Mouse (Mus musculus) heart, postnatal 0 days (tissue): ENCODE measurements around the gene Rmnd5b.
A peak's percentile ranks its signal among the peaks of the same experiment; 100 is the strongest.

Experiments
- CTCF ChIP-seq: IDR thresholded peaks from 2 replicates; pipeline ENCODE4 v1.5.1; 2016; ENCODE audit warnings: antibody characterized with exemption, control low read depth, low read depth
- EP300 ChIP-seq: IDR thresholded peaks from 2 replicates; pipeline ENCODE4 v1.6.1; 2016; ENCODE audit warnings: antibody characterized with exemption, low read depth

DNA sequence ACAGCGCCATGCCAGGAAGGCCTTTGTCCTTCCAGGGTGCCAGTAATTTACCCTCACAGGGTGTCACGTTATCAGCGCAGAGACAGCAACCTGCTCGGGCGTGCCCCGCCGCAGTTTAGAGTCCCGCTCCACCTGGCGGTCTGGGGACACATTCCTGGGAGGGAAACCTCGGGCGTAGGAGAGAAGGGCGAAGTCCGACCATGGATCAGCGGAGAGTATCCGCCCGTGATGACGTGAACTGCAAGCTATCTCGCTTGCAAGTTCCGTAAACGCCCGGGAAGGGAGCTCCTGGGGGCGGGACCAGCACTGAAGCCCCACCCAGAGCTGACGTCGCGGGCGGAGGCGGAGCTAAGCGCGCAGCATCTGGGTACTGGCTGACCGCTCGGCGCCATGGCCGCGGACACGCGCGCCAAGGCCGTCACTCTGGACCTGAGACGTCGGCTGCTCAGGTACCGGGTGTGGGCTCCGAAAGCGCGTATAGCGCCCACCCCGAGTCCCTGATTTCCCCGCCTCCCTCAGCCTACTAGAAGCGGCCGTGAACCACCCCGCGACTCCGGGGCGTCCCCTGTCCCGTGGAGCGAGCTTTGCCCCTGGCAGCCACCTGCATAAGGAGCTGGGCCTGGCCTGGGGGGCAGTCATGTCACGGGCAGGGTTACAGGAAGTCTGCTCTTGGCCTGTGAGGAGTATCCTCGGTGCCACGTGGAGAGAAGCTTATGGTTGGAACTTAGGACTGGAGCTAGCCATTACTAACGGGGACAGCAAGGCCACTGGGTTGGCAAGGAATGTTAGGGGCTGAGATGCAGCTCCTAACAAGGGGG lies 51.1 kb downstream of the Rmnd5b start, which contains the start of gene Phykpl:
- TF ChIP-seq CTCF, result peak; percentile 37
- TF ChIP-seq EP300, result peak; percentile 38; the same call in 1 of the 2 replicates
